Mouse (Mus musculus) central nervous system, embryonic 14 days (tissue): Measurements from ENCODE around the gene Xrcc2. TPM values are rescaled to one million over a fixed set of nuclear protein-coding genes. Genes with fewer than 3 reads are reported as not detected.

Experiments
- polyA plus RNA-seq: library from polyadenylated mRNA; depleted of rRNA; stranded (reverse); fragments of >200 nt; gene quantifications from 2 replicates; pipeline ENCODE4 v1.2.3, GENCODE M21; 2012; rRNA removed

Xrcc2 gene
- polyA plus RNA-seq = 9.0 and 11.3 TPM in 2 replicates

GRCm38 (mm10) chr5:25705567-25706349 lies at the start of gene Xrcc2:
Gene Xrcc2 (minus strand): TSS chr5:25705825.

Other genes starting within 250 kb of the Xrcc2 start
- 42.0 and 47.7 TPM in 2 replicates for gene Kmt2c, start 207.0 kb downstream of the Xrcc2 start, polyA plus RNA-seq
- gene Cct8l1, start 189.8 kb downstream of the Xrcc2 start, polyA plus RNA-seq = 0.02 TPM in 1 of 2 replicates, not detected in the other
- gene Actr3b, start 54.2 kb upstream of the Xrcc2 start, polyA plus RNA-seq = 14.1 and 17.4 TPM in 2 replicates
- gene Gm21663, start 236.6 kb upstream of the Xrcc2 start, polyA plus RNA-seq = not detected in 2 replicates
- not detected in 2 replicates for gene Gm21671, start 248.6 kb upstream of the Xrcc2 start, polyA plus RNA-seq